Mouse (Mus musculus): ENCODE measurements at regions not wholly inside any gene's neighbourhood (a gene's known extent, or its start where the extent isn't known, plus 50 kb on each side); places are given as distances from the start of the nearest gene placed in this dataset.
"Not testable (repeated sequence)": the region's sequence is repeated elsewhere in the genome, so short reads cannot be mapped to it uniquely, and the experiment has no call there.

- no peak for DNase-seq (ENCODE audit: low read depth, low spot score)
Measured at GRCm38 (mm10) chr14:37571971-37572370, 436.9 kb upstream of the Ghitm start.

- no peak for DNase-seq (ENCODE audit: low read depth, low spot score)
Measured at GRCm38 (mm10) chr14:37558258-37558657, 423.2 kb upstream of the Ghitm start.

GRCm38 (mm10) chr14:37523616-37524015 lies 388.5 kb upstream of the Ghitm start:
- no peak for DNase-seq (ENCODE audit: low read depth, low spot score)

DNA sequence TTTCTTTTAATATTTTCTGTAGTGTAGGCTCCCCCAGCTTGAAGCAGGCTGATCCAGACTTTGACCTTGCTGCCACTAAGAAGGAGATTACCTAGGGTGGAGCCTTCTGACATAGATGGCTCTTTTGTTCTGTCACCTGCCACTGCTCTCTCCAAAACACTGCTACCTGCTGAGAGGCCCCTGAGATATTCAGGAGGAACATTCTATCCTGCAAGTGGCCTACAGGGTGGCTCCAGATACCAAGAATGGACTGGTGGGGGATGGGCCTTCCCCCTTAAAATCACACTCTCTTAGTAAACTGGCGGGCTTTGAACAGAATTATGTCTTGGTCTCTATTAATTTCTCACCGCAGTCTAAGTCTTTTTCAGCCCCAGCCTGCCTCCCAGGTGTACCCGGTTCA lies 385.6 kb upstream of the Ghitm start:
- DNase-seq (ENCODE audit: low read depth, low spot score), result not testable (repeated sequence)

DNA sequence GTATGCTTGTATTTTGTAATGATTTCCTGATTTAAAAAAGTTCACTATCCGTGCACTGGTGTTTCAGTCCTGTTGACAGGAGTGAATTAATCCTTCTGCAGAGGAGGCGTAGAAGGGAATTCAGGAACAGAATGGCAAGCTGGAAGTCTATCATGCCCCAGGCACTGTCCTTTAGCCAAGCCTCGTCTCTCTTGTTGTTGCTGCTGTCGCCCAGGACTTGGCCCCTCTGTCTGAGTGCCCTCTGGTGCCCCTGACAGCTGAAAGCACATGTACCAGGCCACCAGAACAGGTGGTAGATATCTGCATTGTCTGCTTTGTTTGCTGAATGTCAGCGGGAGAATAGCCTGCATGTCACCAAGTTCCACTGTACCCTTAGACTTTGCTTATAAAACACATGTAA lies 370.2 kb upstream of the Ghitm start:
- no peak for DNase-seq (ENCODE audit: low read depth, low spot score)

DNA sequence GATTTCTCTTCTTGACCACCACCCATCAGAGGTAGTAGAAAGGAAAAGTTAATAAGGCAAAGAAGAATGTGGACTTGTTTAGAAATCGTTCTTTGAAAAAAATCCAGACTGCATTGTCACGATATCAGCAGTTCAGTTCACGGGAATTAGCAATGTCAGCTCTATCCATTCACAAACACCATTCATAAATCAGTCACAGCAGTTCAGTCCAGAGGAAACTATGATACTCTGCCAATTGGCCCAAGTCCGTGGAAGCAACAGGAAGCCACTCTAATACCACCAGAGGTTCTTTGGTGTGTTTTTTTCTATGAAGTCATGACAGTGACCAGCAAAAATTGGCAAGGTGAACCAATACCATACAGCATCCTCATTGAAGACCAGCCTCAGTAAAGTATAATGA lies 355.6 kb upstream of the Ghitm start:
- DNase-seq (ENCODE audit: low read depth, low spot score), result no peak

- DNase-seq (ENCODE audit: low read depth, low spot score), result no peak
Measured at GRCm38 (mm10) chr14:37485292-37485691, 350.2 kb upstream of the Ghitm start.

DNA sequence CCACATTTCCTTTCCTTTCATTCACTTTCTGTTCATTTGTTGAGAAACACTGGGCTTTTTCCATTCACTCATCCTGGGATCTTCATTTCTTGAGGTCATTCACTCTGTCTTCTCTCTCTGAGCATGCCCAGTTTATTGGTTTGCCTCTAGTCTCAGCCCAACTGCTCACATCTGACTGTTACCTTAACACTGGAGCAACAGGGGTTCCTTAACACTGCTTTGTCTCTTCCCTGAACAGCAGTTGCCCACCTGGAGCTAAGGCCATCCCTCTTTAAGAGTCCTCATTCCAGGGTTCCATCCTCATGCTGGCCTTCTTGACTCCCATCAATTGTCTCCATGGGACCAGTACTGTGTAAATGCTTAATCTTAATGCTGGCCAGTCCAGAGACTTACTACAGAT lies 342.5 kb upstream of the Ghitm start:
- DNase-seq (ENCODE audit: low read depth, low spot score), result no peak

DNA sequence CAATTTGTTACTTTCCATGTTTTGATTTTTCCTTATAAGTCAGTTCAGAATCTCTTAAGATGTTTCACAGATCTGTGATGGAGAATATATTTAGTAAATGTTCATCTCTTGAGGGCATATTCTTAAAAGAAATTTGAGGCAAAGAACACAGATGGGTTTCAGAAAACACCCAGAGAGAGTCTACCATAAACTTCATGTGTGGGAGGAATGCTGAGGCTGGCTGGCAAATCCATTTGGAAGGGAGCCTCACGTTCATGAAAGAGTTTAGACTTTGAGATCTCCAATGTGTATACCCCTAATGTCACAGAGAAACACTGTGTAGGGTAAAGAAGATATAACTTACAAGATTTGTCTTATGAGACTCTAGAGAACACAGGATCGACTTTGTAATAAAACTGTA lies 333.6 kb upstream of the Ghitm start:
- no peak for DNase-seq (ENCODE audit: low read depth, low spot score)

DNA sequence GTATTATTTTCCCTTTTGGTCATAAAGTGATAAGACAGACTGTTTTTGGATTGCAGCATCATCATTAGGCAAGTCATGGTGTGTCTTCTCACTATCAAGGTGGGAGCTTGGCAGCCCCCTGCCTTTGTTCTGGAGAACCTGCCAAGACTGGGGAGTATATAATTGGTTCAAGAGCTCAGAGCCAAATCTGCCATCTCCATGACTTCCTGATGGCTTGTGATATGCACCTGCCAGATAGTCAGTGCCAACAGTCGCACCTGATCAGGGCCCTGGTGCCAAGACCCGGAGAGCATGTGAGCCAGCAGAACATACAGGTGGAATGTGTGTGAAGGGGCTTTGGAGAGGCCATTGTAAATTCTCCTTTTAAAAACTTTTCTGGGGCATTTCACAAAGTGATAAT lies 305.8 kb upstream of the Ghitm start:
- DNase-seq (ENCODE audit: low read depth, low spot score), result no peak

- no peak for DNase-seq (ENCODE audit: low read depth, low spot score)
Measured at GRCm38 (mm10) chr14:37430656-37431055, 295.6 kb upstream of the Ghitm start.

- no peak for DNase-seq (ENCODE audit: low read depth, low spot score)
Measured at GRCm38 (mm10) chr14:37425506-37425905, 290.4 kb upstream of the Ghitm start.

DNA sequence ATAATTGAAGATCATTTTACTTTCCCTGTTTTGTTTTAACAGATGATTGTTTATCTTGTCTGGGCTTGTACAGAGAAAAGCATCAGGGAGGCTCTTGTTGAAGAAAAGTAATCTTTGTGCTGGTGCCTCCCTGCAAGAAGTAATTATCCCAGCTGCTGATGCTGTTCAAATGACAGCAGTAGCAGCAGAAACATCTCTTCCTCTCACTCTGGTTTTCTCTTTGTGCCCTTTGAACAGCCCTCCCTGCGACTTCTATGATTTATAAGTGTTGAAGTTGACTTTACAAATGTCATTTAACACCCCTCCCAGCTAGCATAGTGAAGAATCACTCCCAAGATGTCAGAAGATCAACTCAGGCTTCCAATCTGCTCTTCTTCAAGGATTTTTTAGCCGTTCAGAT lies 286.5 kb upstream of the Ghitm start:
- DNase-seq (ENCODE audit: low read depth, low spot score), result no peak

DNA sequence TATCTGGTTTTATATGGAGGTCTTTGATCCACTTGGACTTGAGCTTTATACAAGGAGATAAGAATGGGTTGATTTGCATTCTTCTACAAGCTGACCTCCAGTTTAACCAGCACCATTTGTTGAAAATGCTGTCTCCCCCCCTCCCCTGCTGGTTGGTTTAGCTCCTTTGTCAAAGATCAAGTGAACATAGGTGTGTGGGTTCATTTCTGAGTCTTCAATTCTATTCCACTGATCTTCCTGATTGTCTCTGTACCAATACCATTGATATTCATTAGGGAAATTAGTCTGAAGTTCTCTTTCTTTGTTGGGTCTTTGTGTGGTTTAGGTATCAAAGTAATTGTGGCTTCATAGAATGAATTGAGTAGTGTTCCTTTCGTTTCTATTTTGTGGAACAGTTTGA lies 277.5 kb upstream of the Ghitm start:
- not testable (repeated sequence) for DNase-seq (ENCODE audit: low read depth, low spot score)

- no peak for DNase-seq (ENCODE audit: low read depth, low spot score)
Measured at GRCm38 (mm10) chr14:37371972-37372371, 236.9 kb upstream of the Ghitm start.

DNA sequence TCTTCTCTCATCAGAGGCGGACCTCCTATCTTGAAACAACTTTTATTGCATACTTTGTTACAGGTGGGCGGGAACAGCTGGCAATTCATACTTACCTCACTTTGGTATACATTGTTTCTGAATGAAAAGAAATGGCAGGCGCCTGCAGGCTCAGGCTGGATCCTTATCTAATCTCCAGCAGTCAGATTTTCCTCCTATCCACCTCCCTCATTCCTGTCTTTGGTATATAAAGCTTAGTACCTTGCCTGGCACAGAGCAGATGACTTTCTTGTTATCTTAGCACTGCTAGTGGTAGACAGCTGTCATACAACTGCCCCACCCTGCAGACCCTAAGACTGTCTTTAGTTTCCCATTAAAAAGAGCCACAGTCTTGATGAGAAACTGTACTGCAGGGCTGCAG lies 226.8 kb upstream of the Ghitm start:
- no peak for DNase-seq (ENCODE audit: low read depth, low spot score)

- DNase-seq (ENCODE audit: low read depth, low spot score), result peak; percentile 62
Measured at GRCm38 (mm10) chr14:37355968-37356704, 221.1 kb upstream of the Ghitm start.

DNA sequence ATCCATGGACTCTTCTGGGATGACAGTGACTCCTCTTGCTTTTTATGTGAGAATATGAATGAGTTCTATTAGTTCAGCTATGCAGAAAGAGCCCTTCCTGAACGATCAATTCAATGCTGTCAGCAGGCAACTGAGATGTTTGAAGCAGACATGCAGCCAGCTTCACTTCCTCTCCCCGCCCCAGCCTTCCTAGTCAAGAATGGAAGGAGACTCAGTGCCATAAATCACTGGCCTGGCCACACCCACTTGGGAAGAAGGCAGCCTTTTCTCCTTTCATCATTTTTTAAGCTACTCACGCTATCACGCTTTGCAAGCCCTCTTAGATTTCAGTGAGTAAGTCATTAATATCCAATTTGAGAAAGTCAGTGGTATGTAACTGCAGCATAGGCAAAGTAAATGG lies 188.3 kb upstream of the Ghitm start:
- DNase-seq (ENCODE audit: low read depth, low spot score), result no peak

GRCm38 (mm10) chr14:37315239-37315895 lies 180.3 kb upstream of the Ghitm start:
- no peak for DNase-seq (ENCODE audit: low read depth, low spot score)

DNA sequence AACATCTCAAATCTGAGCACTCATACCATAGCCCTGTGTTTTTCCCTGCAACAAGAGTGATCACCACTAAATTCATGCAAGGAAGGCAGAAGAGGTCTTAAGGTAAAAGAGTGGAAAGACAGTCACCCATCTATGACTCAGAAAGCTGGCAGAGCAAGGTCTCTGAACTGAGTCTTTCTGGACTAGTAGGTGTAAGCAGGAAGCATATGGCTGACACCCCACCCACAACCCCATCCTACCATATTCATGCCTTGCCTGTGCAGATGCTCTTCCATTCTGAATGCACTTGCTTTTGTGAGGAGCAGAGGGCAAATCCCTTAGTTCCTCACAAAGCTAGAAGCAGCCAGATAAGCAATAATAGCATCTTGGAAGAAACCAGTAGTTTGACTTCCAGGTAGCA lies 178.8 kb upstream of the Ghitm start:
- DNase-seq (ENCODE audit: low read depth, low spot score), result no peak

- no peak for DNase-seq (ENCODE audit: low read depth, low spot score)
Measured at GRCm38 (mm10) chr14:37312887-37313286, 177.8 kb upstream of the Ghitm start.

DNA sequence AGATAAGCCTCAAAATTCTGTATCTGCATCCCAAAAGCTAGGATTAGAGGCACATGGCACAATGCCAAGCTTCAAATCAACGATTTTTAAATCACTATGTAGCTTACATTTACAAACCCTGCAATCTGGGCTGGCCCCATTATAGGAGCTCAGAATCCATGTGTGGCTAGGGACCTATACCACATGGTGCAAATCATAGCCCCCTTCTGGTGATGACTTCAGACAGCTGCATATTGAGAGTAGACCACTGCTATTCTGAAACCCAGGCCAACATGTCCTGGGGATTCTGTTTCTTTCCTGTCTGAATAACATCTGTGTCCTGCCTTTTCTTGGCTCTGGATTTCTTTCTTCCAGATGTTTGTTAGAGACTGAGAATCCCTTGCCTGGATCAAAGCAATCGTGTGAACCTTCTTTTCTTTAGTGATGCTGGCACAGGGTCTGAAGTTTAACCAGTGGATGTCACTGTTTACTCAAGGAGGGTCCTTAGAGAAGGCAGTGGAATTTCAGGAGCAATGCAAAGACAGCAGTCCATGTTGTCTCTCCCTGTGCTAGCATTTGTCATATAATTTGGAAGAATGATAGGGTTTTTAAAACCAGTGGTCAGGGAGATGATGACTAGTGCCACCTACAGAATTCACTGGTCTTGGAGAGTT lies 171.7 kb upstream of the Ghitm start:
- peak; percentile 19 for DNase-seq (ENCODE audit: low read depth, low spot score)

- DNase-seq (ENCODE audit: low read depth, low spot score), result no peak
Measured at GRCm38 (mm10) chr14:37298631-37299030, 163.6 kb upstream of the Ghitm start.

Data from retina, postnatal 7 days (tissue).